Mouse (Mus musculus) layer of hippocampus, postnatal 25 days (tissue): ENCODE data around the gene Supt20. TPM values are rescaled to one million over a fixed set of nuclear protein-coding genes. Genes with fewer than 3 reads are reported as not detected.
A peak's percentile ranks its signal among the peaks of the same experiment; 100 is the strongest.
"Not testable (repeated sequence)": the region's sequence is repeated elsewhere in the genome, so short reads cannot be mapped to it uniquely, and the experiment has no call there.

Experiments
- DNase-seq, 2 experiments: peaks; one replicate each; pipeline ENCODE4 v3.0.0; 2022; ENCODE audit warnings: mixed read lengths in 2 of 2, low spot score in 1 of 2; ENCODE audit errors: extremely low spot score in 1 of 2
- total RNA-seq, 2 experiments: library from RNA; stranded (reverse); gene quantifications; 2 replicates each; pipeline ENCODE4 v1.2.3; 2021

Supt20 gene
- total RNA-seq, 2 experiments from 2014 or later: 34.9 to 49.6 TPM

- DNase-seq: no peak
Observed at GRCm38 (mm10) chr3:54753411-54753810, 60.8 kb downstream of the Supt20 start.

GRCm38 (mm10) chr3:54755145-54756041, 62.8 kb downstream of the Supt20 start, which contains the start of gene Smad9:
Gene Smad9, plus strand, starts transcription at chr3:54755582.
- DNase-seq: peak; percentile 22 to 52

- peak; percentile 17 to 29 for DNase-seq
Observed at GRCm38 (mm10) chr3:54756058-54756457, 63.5 kb downstream of the Supt20 start.

GRCm38 (mm10) chr3:54757446-54757845, 64.8 kb downstream of the Supt20 start:
- DNase-seq: no peak

- DNase-seq: no peak
Observed at GRCm38 (mm10) chr3:54759211-54759610, 66.6 kb downstream of the Supt20 start.

- no peak for DNase-seq
Observed at GRCm38 (mm10) chr3:54760321-54761115, 67.9 kb downstream of the Supt20 start.

GRCm38 (mm10) chr3:54761258-54761657, 68.7 kb downstream of the Supt20 start:
- no peak for DNase-seq

GRCm38 (mm10) chr3:54764418-54764817, 71.8 kb downstream of the Supt20 start:
- peak in 1 of 2 experiments; percentile 17 for DNase-seq

- not testable (repeated sequence) for DNase-seq
Observed at GRCm38 (mm10) chr3:54765521-54765920, 72.9 kb downstream of the Supt20 start.

- no peak for DNase-seq
Observed at GRCm38 (mm10) chr3:54766034-54766433, 73.4 kb downstream of the Supt20 start.

- no peak for DNase-seq
Observed at GRCm38 (mm10) chr3:54766811-54767210, 74.2 kb downstream of the Supt20 start.

- no peak for DNase-seq
Observed at GRCm38 (mm10) chr3:54768592-54768991, 76.0 kb downstream of the Supt20 start.

- DNase-seq: no peak
Observed at GRCm38 (mm10) chr3:54769349-54770275, 77.0 kb downstream of the Supt20 start.

- no peak for DNase-seq
Observed at GRCm38 (mm10) chr3:54773613-54774012, 81.0 kb downstream of the Supt20 start.

GRCm38 (mm10) chr3:54775989-54776631, 83.5 kb downstream of the Supt20 start:
- DNase-seq: no peak

Other genes with a start within 250 kb of the Supt20 start
- gene Gm21958, start 21.5 kb downstream of the Supt20 start, total RNA-seq: not detected
- 10 to 100 TPM; 22.2 to 31.6 TPM for gene Exosc8, start 42.6 kb downstream of the Supt20 start, total RNA-seq
- gene Alg5, start 42.7 kb downstream of the Supt20 start, total RNA-seq: 10 to 100 TPM; 18.2 to 21.6 TPM
- 1 to 10 TPM; 5.9 to 6.0 TPM for gene Smad9, start 62.8 kb downstream of the Supt20 start, total RNA-seq
- gene Rfxap, start 115.0 kb downstream of the Supt20 start, total RNA-seq: 10 to 100 TPM; 51.2 to 63.5 TPM
- 10 to 100 TPM; 80.1 to 86.1 TPM for gene Sertm1, start 223.1 kb downstream of the Supt20 start, total RNA-seq